Mouse (Mus musculus): ENCODE data around the gene Lrrc2. TPM values are rescaled to one million over a fixed set of nuclear protein-coding genes. Genes with fewer than 3 reads are reported as not detected.

Gene Lrrc2
- total and polyA plus RNA-seq, 2 experiments from 2014 or later = 0.78 to 1.3 TPM

DNA sequence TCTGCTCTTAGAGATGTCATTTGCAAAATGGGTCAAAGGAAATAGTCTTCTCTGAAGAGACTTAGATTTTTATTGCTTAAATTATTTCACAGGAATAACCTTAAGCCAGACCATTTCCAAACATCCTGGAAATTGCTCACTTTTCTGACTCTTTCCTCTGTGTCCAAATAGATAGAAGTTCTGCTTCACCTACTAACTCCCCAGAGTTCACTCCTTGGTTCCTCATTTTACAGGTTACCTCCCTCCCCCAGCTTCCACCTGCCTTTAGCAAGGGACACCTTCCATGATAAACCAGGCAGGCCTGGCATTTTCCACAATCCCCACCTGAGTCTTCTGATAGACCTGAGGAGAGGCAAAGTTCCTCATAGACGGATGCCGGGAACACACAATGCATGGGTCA lies 55.2 kb downstream of the Lrrc2 start:
- no peak for ATAC-seq
- Histone ChIP-seq H3K9ac (replicated peaks; ENCODE audit: low read length) (no peak overlapping the region), H3K4me1 (ENCODE audit: insufficient read depth, low read length) (no peaks in the 10 kb centered on the region), H3K4me2 (ENCODE audit: low read depth, low read length) (no peak overlapping the region), H3K9me3 (ENCODE audit: low read length) (no peaks in the 10 kb centered on the region), H3K36me3 (ENCODE audit: insufficient read depth, low read length) (no peaks in the 10 kb centered on the region), H3K27me3 (ENCODE audit: insufficient read depth, low read length) (no peaks in the 10 kb centered on the region), H3K4me3 (ENCODE audit: low read length) (no peak overlapping the region), H3K27ac (no peak overlapping the region)
- no peak for DNase-seq (ENCODE audit: low spot score)
- 93% methylated on average over 2 of the region's 2 CpGs for WGBS
- no peak for TF ChIP-seq CTCF (IDR thresholded peaks at IDR 0.05; ENCODE audit: low read depth)

- Histone ChIP-seq H3K4me1 (ENCODE audit: insufficient read depth, low read length) (no peaks in the 10 kb centered on the region), H3K9me3 (ENCODE audit: low read length) (no peaks in the 10 kb centered on the region), H3K36me3 (ENCODE audit: insufficient read depth, low read length) (no peaks in the 10 kb centered on the region), H3K9ac (replicated peaks; ENCODE audit: low read length) (no peak overlapping the region), H3K4me3 (ENCODE audit: low read length) (no peak overlapping the region), H3K27ac (no peak overlapping the region), H3K4me2 (ENCODE audit: low read depth, low read length) (no peak overlapping the region), H3K27me3 (ENCODE audit: insufficient read depth, low read length) (no peaks in the 10 kb centered on the region)
- WGBS = 72% methylated on average over 3 of the region's 3 CpGs
- no peak for ATAC-seq
- no peak for TF ChIP-seq CTCF (IDR thresholded peaks at IDR 0.05; ENCODE audit: low read depth)
- no peak for DNase-seq (ENCODE audit: low spot score)
Measured at GRCm38 (mm10) chr9:111009763-111010162, 58.4 kb downstream of the Lrrc2 start.

- no peak overlapping the region for H3K4me2 ChIP-seq (ENCODE audit: low read depth, low read length)
- no peak overlapping the region for H3K27ac ChIP-seq
- 77% methylated on average over 9 of the region's 9 CpGs for WGBS
- H3K9ac ChIP-seq (replicated peaks; ENCODE audit: low read length) = no peak overlapping the region
- H3K9me3 ChIP-seq (ENCODE audit: low read length) = no peaks in the 10 kb centered on the region
- DNase-seq (ENCODE audit: low spot score) = no peak
- no peaks in the 10 kb centered on the region for H3K36me3 ChIP-seq (ENCODE audit: insufficient read depth, low read length)
- no peaks in the 10 kb centered on the region for H3K4me1 ChIP-seq (ENCODE audit: insufficient read depth, low read length)
- no peaks in the 10 kb centered on the region for H3K27me3 ChIP-seq (ENCODE audit: insufficient read depth, low read length)
- ATAC-seq = no peak
- no peak for TF ChIP-seq CTCF (IDR thresholded peaks at IDR 0.05; ENCODE audit: low read depth)
- no peak overlapping the region for H3K4me3 ChIP-seq (ENCODE audit: low read length)
Measured at GRCm38 (mm10) chr9:111011550-111011949, 60.2 kb downstream of the Lrrc2 start.

DNA sequence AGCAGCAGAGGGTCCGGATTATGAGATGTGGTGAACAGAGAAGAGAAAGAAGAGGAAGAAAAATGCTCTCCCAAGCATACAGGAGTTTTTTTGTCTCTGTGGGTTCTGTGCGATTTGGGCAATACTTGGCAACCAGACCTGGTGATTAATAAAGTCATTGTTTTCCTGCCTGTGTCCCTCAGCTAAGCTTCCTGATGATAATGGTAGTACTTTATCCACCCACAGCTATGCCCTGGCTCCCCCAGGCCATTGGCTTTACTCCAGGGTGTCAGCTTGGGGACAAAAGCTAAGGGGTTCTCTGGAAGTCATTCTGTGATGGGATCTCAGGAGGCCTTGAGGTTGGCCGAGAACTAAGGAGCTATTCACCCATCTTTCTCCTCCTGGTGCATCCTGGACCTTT lies 60.7 kb downstream of the Lrrc2 start:
- H3K9ac ChIP-seq (replicated peaks; ENCODE audit: low read length) = no peak overlapping the region
- WGBS = 59% methylated on average over 3 of the region's 3 CpGs
- no peak overlapping the region for H3K4me3 ChIP-seq (ENCODE audit: low read length)
- no peaks in the 10 kb centered on the region for H3K36me3 ChIP-seq (ENCODE audit: insufficient read depth, low read length)
- H3K27ac ChIP-seq = no peak overlapping the region
- H3K4me2 ChIP-seq (ENCODE audit: low read depth, low read length) = no peak overlapping the region
- TF ChIP-seq CTCF (IDR thresholded peaks at IDR 0.05; ENCODE audit: low read depth) = no peak
- ATAC-seq (no peak), DNase-seq (ENCODE audit: low spot score) (no peak)
- H3K27me3 ChIP-seq (ENCODE audit: insufficient read depth, low read length) = no peaks in the 10 kb centered on the region
- no peaks in the 10 kb centered on the region for H3K4me1 ChIP-seq (ENCODE audit: insufficient read depth, low read length)
- H3K9me3 ChIP-seq (ENCODE audit: low read length) = no peaks in the 10 kb centered on the region

DNA sequence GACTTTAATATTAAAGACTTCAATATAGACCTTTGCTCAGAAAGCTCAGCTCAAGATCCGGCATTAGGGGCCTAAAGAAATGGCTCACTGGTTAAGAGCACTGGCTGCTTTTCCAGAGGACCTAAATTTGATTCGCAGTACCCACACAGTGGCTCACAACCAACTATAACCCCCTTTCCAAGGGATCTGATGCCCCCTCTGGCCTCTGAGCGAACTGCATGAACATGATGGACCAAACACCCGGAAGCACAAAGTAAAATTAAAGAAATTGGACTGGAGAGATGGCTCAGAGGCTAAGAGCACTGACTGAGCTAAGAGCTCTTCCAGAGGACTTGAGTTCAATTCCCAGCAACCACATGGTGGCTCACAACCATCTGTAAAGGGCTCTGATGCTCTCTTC lies 64.3 kb downstream of the Lrrc2 start:
- Histone ChIP-seq H3K27ac (no peak overlapping the region), H3K9me3 (ENCODE audit: low read length) (no peaks in the 10 kb centered on the region), H3K27me3 (ENCODE audit: insufficient read depth, low read length) (no peaks in the 10 kb centered on the region), H3K36me3 (ENCODE audit: insufficient read depth, low read length) (no peaks in the 10 kb centered on the region), H3K9ac (replicated peaks; ENCODE audit: low read length) (no peak overlapping the region), H3K4me1 (ENCODE audit: insufficient read depth, low read length) (no peaks in the 10 kb centered on the region), H3K4me2 (ENCODE audit: low read depth, low read length) (no peak overlapping the region), H3K4me3 (ENCODE audit: low read length) (no peak overlapping the region)
- DNase-seq (ENCODE audit: low spot score) (no peak), ATAC-seq (no peak)
- 79% methylated on average over 4 of the region's 4 CpGs for WGBS
- TF ChIP-seq CTCF (IDR thresholded peaks at IDR 0.05; ENCODE audit: low read depth) = no peak

GRCm38 (mm10) chr9:111019022-111019421 lies 67.7 kb downstream of the Lrrc2 start, which contains the start of gene Ltf:
Gene Ltf, plus strand, starts transcription at chr9:111019271.
- Histone ChIP-seq H3K36me3 (ENCODE audit: insufficient read depth, low read length) (no peaks in the 10 kb centered on the region), H3K4me3 (ENCODE audit: low read length) (no peak within 1 kb of the TSS), H3K27me3 (ENCODE audit: insufficient read depth, low read length) (no peaks in the 10 kb centered on the region), H3K4me2 (ENCODE audit: low read depth, low read length) (no peak within 1 kb of the TSS), H3K27ac (no peak within 1 kb of the TSS), H3K9ac (replicated peaks; ENCODE audit: low read length) (no peak within 1 kb of the TSS), H3K4me1 (ENCODE audit: insufficient read depth, low read length) (no peaks in the 10 kb centered on the region), H3K9me3 (ENCODE audit: low read length) (no peaks in the 10 kb centered on the region)
- ATAC-seq (no peak), DNase-seq (ENCODE audit: low spot score) (no peak)
- WGBS = 82% methylated on average over 5 of the region's 5 CpGs
- TF ChIP-seq CTCF (IDR thresholded peaks at IDR 0.05; ENCODE audit: low read depth) = no peak

DNA sequence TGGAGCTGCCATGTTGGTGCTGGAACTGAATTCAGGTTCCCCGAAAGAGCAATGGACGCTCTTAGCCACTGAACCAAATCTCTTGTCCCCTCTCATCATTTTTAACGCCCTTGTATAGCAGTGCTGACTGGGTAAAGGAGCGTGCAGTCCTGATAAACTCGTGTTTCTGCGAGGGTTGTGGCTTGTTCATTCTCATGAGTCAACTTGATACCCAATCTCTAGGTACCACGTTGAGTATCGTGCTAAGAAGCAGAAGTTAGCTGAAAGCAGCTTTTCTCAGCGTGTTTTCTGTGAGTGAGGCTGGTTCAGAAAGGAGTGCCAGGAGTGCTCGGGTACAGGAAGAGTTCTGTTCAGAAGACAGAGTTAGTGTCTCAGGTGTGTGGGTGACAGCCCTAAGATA lies 75.4 kb downstream of the Lrrc2 start:
- TF ChIP-seq CTCF (IDR thresholded peaks at IDR 0.05; ENCODE audit: low read depth) = no peak
- Histone ChIP-seq H3K4me2 (ENCODE audit: low read depth, low read length) (no peak overlapping the region), H3K9ac (replicated peaks; ENCODE audit: low read length) (no peak overlapping the region), H3K4me1 (ENCODE audit: insufficient read depth, low read length) (no peaks in the 10 kb centered on the region), H3K27ac (no peak overlapping the region), H3K4me3 (ENCODE audit: low read length) (no peak overlapping the region), H3K27me3 (ENCODE audit: insufficient read depth, low read length) (no peaks in the 10 kb centered on the region), H3K36me3 (ENCODE audit: insufficient read depth, low read length) (no peaks in the 10 kb centered on the region), H3K9me3 (ENCODE audit: low read length) (no peaks in the 10 kb centered on the region)
- ATAC-seq (no peak), DNase-seq (ENCODE audit: low spot score) (no peak)
- WGBS = 90% methylated on average over 10 of the region's 10 CpGs

Small RNA genes lying within 50 kb of the gene (microRNA-seq; reads per million reads assigned to microRNA genes)
- 0 reads per million in 2 experiments for gene Gm24269

Other genes starting within 250 kb of the Lrrc2 start
- gene Myl3, start 209.7 kb upstream of the Lrrc2 start, total RNA-seq (2014; rRNA removed) = 0.72 TPM in 1 of 2 replicates, not detected in the other
- 0.65 and 0.89 TPM in 2 replicates for gene Myl3, start 209.7 kb upstream of the Lrrc2 start, polyA plus RNA-seq (2015; fragmentation: Nextera tagmentation; extraction: Ambion mirVana)
- 27.7 and 29.2 TPM in 2 replicates for gene Pth1r, start 204.4 kb upstream of the Lrrc2 start, total RNA-seq (2014; rRNA removed)
- gene Pth1r, start 204.4 kb upstream of the Lrrc2 start, polyA plus RNA-seq (2015; fragmentation: Nextera tagmentation; extraction: Ambion mirVana) = 11.7 and 12.5 TPM in 2 replicates
- gene Prss42, start 153.4 kb upstream of the Lrrc2 start, total RNA-seq (2014; rRNA removed) = not detected in 2 replicates
- not detected in 2 replicates for gene Prss42, start 153.4 kb upstream of the Lrrc2 start, polyA plus RNA-seq (2015; fragmentation: Nextera tagmentation; extraction: Ambion mirVana)
- 0.10 TPM in 1 of 2 replicates, not detected in the other for gene Prss44, start 137.6 kb upstream of the Lrrc2 start, total RNA-seq (2014; rRNA removed)
- gene Prss44, start 137.6 kb upstream of the Lrrc2 start, polyA plus RNA-seq (2015; fragmentation: Nextera tagmentation; extraction: Ambion mirVana) = not detected in 2 replicates
- gene Prss43, start 124.9 kb upstream of the Lrrc2 start, total RNA-seq (2014; rRNA removed) = not detected in 2 replicates
- gene Prss43, start 124.9 kb upstream of the Lrrc2 start, polyA plus RNA-seq (2015; fragmentation: Nextera tagmentation; extraction: Ambion mirVana) = 0.21 and 0.32 TPM in 2 replicates
- 0.47 TPM in 1 of 2 replicates, not detected in the other for gene Prss45, start 117.0 kb upstream of the Lrrc2 start, total RNA-seq (2014; rRNA removed)
- gene Prss45, start 117.0 kb upstream of the Lrrc2 start, polyA plus RNA-seq (2015; fragmentation: Nextera tagmentation; extraction: Ambion mirVana) = 0.16 and 0.29 TPM in 2 replicates
- gene Prss46, start 107.0 kb upstream of the Lrrc2 start, total RNA-seq (2014; rRNA removed) = not detected in 2 replicates
- gene Prss46, start 107.0 kb upstream of the Lrrc2 start, polyA plus RNA-seq (2015; fragmentation: Nextera tagmentation; extraction: Ambion mirVana) = not detected in 2 replicates
- 1.2 TPM in 2 replicates for gene Prss50, start 93.6 kb upstream of the Lrrc2 start, total RNA-seq (2014; rRNA removed)
- gene Prss50, start 93.6 kb upstream of the Lrrc2 start, polyA plus RNA-seq (2015; fragmentation: Nextera tagmentation; extraction: Ambion mirVana) = 1.4 and 1.7 TPM in 2 replicates
- gene Als2cl, start 71.7 kb upstream of the Lrrc2 start, total RNA-seq (2014; rRNA removed) = 10.7 and 16.3 TPM in 2 replicates
- gene Als2cl, start 71.7 kb upstream of the Lrrc2 start, polyA plus RNA-seq (2015; fragmentation: Nextera tagmentation; extraction: Ambion mirVana) = 2.2 and 2.5 TPM in 2 replicates
- 5.7 and 6.8 TPM in 2 replicates for gene Tmie, start 71.4 kb upstream of the Lrrc2 start, total RNA-seq (2014; rRNA removed)
- gene Tmie, start 71.4 kb upstream of the Lrrc2 start, polyA plus RNA-seq (2015; fragmentation: Nextera tagmentation; extraction: Ambion mirVana) = 6.2 and 7.1 TPM in 2 replicates
- not detected in 2 replicates for gene Fam240a, start 34.7 kb upstream of the Lrrc2 start, total RNA-seq (2014; rRNA removed)
- gene Fam240a, start 34.7 kb upstream of the Lrrc2 start, polyA plus RNA-seq (2015; fragmentation: Nextera tagmentation; extraction: Ambion mirVana) = not detected in 2 replicates
- gene Tdgf1, start 5.4 kb upstream of the Lrrc2 start, total RNA-seq (2014; rRNA removed) = 1.5 TPM in 1 of 2 replicates, not detected in the other
- gene Tdgf1, start 5.4 kb upstream of the Lrrc2 start, polyA plus RNA-seq (2015; fragmentation: Nextera tagmentation; extraction: Ambion mirVana) = 0.66 and 0.87 TPM in 2 replicates
- gene Rtp3, start 39.0 kb downstream of the Lrrc2 start, total RNA-seq (2014; rRNA removed) = 1.4 TPM in 1 of 2 replicates, not detected in the other
- not detected in 2 replicates for gene Rtp3, start 39.0 kb downstream of the Lrrc2 start, polyA plus RNA-seq (2015; fragmentation: Nextera tagmentation; extraction: Ambion mirVana)
- gene Ltf, start 67.7 kb downstream of the Lrrc2 start, total RNA-seq (2014; rRNA removed) = 0.89 and 1.7 TPM in 2 replicates
- 0.42 and 0.51 TPM in 2 replicates for gene Ltf, start 67.7 kb downstream of the Lrrc2 start, polyA plus RNA-seq (2015; fragmentation: Nextera tagmentation; extraction: Ambion mirVana)
- gene Ccrl2, start 106.0 kb downstream of the Lrrc2 start, total RNA-seq (2014; rRNA removed) = 0.25 and 1.5 TPM in 2 replicates
- 0.91 and 1.2 TPM in 2 replicates for gene Ccrl2, start 106.0 kb downstream of the Lrrc2 start, polyA plus RNA-seq (2015; fragmentation: Nextera tagmentation; extraction: Ambion mirVana)
- gene Lrrfip2, start 166.0 kb downstream of the Lrrc2 start, total RNA-seq (2014; rRNA removed) = 20.8 and 24.9 TPM in 2 replicates
- 38.8 and 40.0 TPM in 2 replicates for gene Lrrfip2, start 166.0 kb downstream of the Lrrc2 start, polyA plus RNA-seq (2015; fragmentation: Nextera tagmentation; extraction: Ambion mirVana)